Mouse (Mus musculus) limb, embryonic 14.5 days (tissue): ENCODE data around the gene Gm7579. TPM values are rescaled to one million over a fixed set of nuclear protein-coding genes. Genes with fewer than 3 reads are reported as not detected.
"Not testable (repeated sequence)": the region's sequence is repeated elsewhere in the genome, so short reads cannot be mapped to it uniquely, and the experiment has no call there.

Experiments used
- ATAC-seq: fragments of 200-750 bp; cut with Nextera tagmentation; 2 replicates; pipeline ENCODE4 v1.8.0; 2017; ENCODE audit warnings: low read depth, moderate number of reproducible peaks, moderate TSS enrichment; ENCODE audit not compliant: low FRiP score
- DNase-seq: peaks from one replicate; pipeline ENCODE4 v3.0.0-alpha.2; 2015; ENCODE audit warnings: low spot score
- H3K27ac ChIP-seq: fragments of 300-500 bp; sonication (generic); replicated peaks from 2 replicates; pipeline ENCODE4 v1.5.1; 2014; ENCODE audit warnings: low read depth, mild to moderate bottlenecking, low read length, moderate library complexity, mixed read lengths
- H3K27me3 ChIP-seq: fragments of 300-500 bp; sonication (generic); 2 replicates; pipeline ENCODE4 v1.6.1; 2014; ENCODE audit warnings: low read length, mixed read lengths; ENCODE audit not compliant: control insufficient read depth, insufficient read depth
- H3K36me3 ChIP-seq: fragments of 300-500 bp; sonication (generic); 2 replicates; pipeline ENCODE4 v1.6.1; 2014; ENCODE audit warnings: mild to moderate bottlenecking, low read length, moderate library complexity, mixed read lengths; ENCODE audit not compliant: control insufficient read depth, insufficient read depth
- H3K4me1 ChIP-seq: fragments of 300-500 bp; sonication (generic); 2 replicates; pipeline ENCODE4 v1.6.1; 2014; ENCODE audit warnings: antibody characterized with exemption, low read length, mixed read lengths; ENCODE audit not compliant: control insufficient read depth, insufficient read depth
- H3K4me2 ChIP-seq: fragments of 300-500 bp; sonication (generic); replicated peaks from 2 replicates; pipeline ENCODE4 v1.6.1; 2014; ENCODE audit warnings: low read depth, mild to moderate bottlenecking, low read length, moderate library complexity; ENCODE audit not compliant: severe bottlenecking
- H3K4me3 ChIP-seq: fragments of 300-500 bp; sonication (generic); replicated peaks from 2 replicates; pipeline ENCODE4 v1.5.1; 2014; ENCODE audit warnings: low read length
- H3K9ac ChIP-seq: fragments of 300-500 bp; sonication (generic); 2 replicates; pipeline ENCODE4 v1.6.1; 2014; ENCODE audit warnings: mild to moderate bottlenecking, low read depth, low read length, moderate library complexity; ENCODE audit not compliant: severe bottlenecking
- H3K9me3 ChIP-seq: fragments of 300-500 bp; sonication (generic); 2 replicates; pipeline ENCODE4 v1.6.1; 2016; ENCODE audit warnings: low read length; ENCODE audit not compliant: control insufficient read depth
- POLR2A ChIP-seq: fragments of 200-500 bp; IDR thresholded peaks from 2 replicates; pipeline ENCODE4 v1.8.0; 2012; ENCODE audit warnings: inconsistent platforms, mild to moderate bottlenecking, moderate library complexity, borderline replicate concordance; ENCODE audit not compliant: insufficient read depth, insufficient read length; ENCODE audit errors: extremely low read depth
- WGBS: fragments of 180-500 bp; shearing (Covaris S2); extraction: QIAGEN DNeasy Blood & Tissue Kit; methylation state at CpG from one replicate; pipeline ENCODE4 v1.1.7; 2014; 5-methylcytosine and 5-hydroxymethylcytosine counted together
- polyA plus RNA-seq, 2 experiments: library from polyadenylated mRNA; depleted of rRNA in 1 of 2; stranded (reverse) in 1 of 2; unstranded in 1 of 2; fragments of >200 nt; fragmentation: Nextera tagmentation in 1 of 2; extraction: Ambion mirVana in 1 of 2; gene quantifications; 2 replicates each; pipeline versions ENCODE4 v1.2.1 to v1.2.3; 2012 to 2014

Gm7579 gene
- polyA plus RNA-seq, 2 experiments: not detected

- no peaks in the 10 kb centered on the region for H3K27me3 ChIP-seq
- H3K27ac ChIP-seq: no peak overlapping the region
- no peak overlapping the region for H3K4me2 ChIP-seq
- DNase-seq (no peak), ATAC-seq (no peak)
- no peak for TF ChIP-seq POLR2A
- no peaks in the 10 kb centered on the region for H3K4me1 ChIP-seq
- no peaks in the 10 kb centered on the region for H3K36me3 ChIP-seq
- no peak overlapping the region for H3K4me3 ChIP-seq
- 35% methylated on average over 2 of the region's 2 CpGs for WGBS
- H3K9me3 ChIP-seq: no peaks in the 10 kb centered on the region
- no peak overlapping the region for H3K9ac ChIP-seq
Measured at GRCm38 (mm10) chr7:142224518-142224917, 12.9 kb downstream of the Gm7579 start.

- not testable (repeated sequence) for H3K4me3 ChIP-seq, H3K9ac ChIP-seq, H3K27ac ChIP-seq, H3K27me3 ChIP-seq, H3K9me3 ChIP-seq, H3K36me3 ChIP-seq, H3K4me2 ChIP-seq, ATAC-seq, H3K4me1 ChIP-seq, DNase-seq
- 43% methylated on average over 3 of the region's 3 CpGs for WGBS
Measured at GRCm38 (mm10) chr7:142229871-142230270, 18.2 kb downstream of the Gm7579 start, which contains the start of gene Krtap5-5. Krtap5-5 (minus strand) TSS chr7:142229971.

- TF ChIP-seq POLR2A: no peak
- no peak for DNase-seq
- Histone ChIP-seq H3K4me2 (no peak overlapping the region), H3K27me3 (no peaks in the 10 kb centered on the region), H3K27ac (no peak overlapping the region), H3K4me1 (no peaks in the 10 kb centered on the region), H3K36me3 (no peaks in the 10 kb centered on the region), H3K9ac (no peak overlapping the region), H3K9me3 (no peaks in the 10 kb centered on the region), H3K4me3 (no peak overlapping the region)
- ATAC-seq: no peak
- WGBS: 20% methylated on average over 1 of the region's 1 CpGs
Measured at GRCm38 (mm10) chr7:142231540-142231939, 19.9 kb downstream of the Gm7579 start.

GRCm38 (mm10) chr7:142240978-142241377 lies 29.3 kb downstream of the Gm7579 start, which contains the start of gene Gm40460:
Gm40460 (minus strand) TSS chr7:142241078.
- no peak within 1 kb of the TSS for H3K27ac ChIP-seq
- H3K36me3 ChIP-seq: no peaks in the 10 kb centered on the region
- TF ChIP-seq POLR2A: no peak
- WGBS: 28% methylated on average over 2 of the region's 2 CpGs
- ATAC-seq: no peak
- DNase-seq: no peak
- no peak within 1 kb of the TSS for H3K9ac ChIP-seq
- H3K9me3 ChIP-seq: no peaks in the 10 kb centered on the region
- H3K4me1 ChIP-seq: no peaks in the 10 kb centered on the region
- H3K27me3 ChIP-seq: no peaks in the 10 kb centered on the region
- no peak within 1 kb of the TSS for H3K4me2 ChIP-seq
- no peak within 1 kb of the TSS for H3K4me3 ChIP-seq

- Histone ChIP-seq H3K27ac (no peak overlapping the region), H3K9ac (no peak overlapping the region), H3K4me1 (no peaks in the 10 kb centered on the region), H3K9me3 (no peaks in the 10 kb centered on the region), H3K27me3 (no peaks in the 10 kb centered on the region), H3K36me3 (no peaks in the 10 kb centered on the region), H3K4me3 (no peak overlapping the region), H3K4me2 (no peak overlapping the region)
- ATAC-seq (no peak), DNase-seq (peak; percentile 26)
- no peak for TF ChIP-seq POLR2A
- 0% methylated on average over 1 of the region's 1 CpGs for WGBS
Measured at GRCm38 (mm10) chr7:142249824-142250223, 38.2 kb downstream of the Gm7579 start.

GRCm38 (mm10) chr7:142255517-142255916 lies 43.9 kb downstream of the Gm7579 start:
- Histone ChIP-seq H3K4me2 (no peak overlapping the region), H3K9me3 (no peaks in the 10 kb centered on the region), H3K36me3 (no peaks in the 10 kb centered on the region), H3K4me1 (no peaks in the 10 kb centered on the region), H3K4me3 (no peak overlapping the region), H3K27me3 (no peaks in the 10 kb centered on the region), H3K27ac (no peak overlapping the region), H3K9ac (no peak overlapping the region)
- TF ChIP-seq POLR2A: no peak
- DNase-seq (peak; percentile 49), ATAC-seq (no peak)
- WGBS: 5% methylated on average over 2 of the region's 2 CpGs

GRCm38 (mm10) chr7:142258254-142258653 lies 46.6 kb downstream of the Gm7579 start, which contains the start of gene Gm2431:
Gm2431 (minus strand) TSS chr7:142258354.
- not testable (repeated sequence) for ATAC-seq, H3K4me2 ChIP-seq, H3K27me3 ChIP-seq, H3K36me3 ChIP-seq, H3K9me3 ChIP-seq, H3K27ac ChIP-seq, H3K4me1 ChIP-seq, H3K9ac ChIP-seq, DNase-seq, H3K4me3 ChIP-seq
- 38% methylated on average over 1 of the region's 1 CpGs for WGBS
